Mouse (Mus musculus) neural tube, embryonic 12.5 days (tissue): ENCODE results near the gene Aven. TPM values are rescaled to one million over a fixed set of nuclear protein-coding genes. Genes with fewer than 3 reads are reported as not detected.

Source experiments
- ATAC-seq: fragments of 200-750 bp; cut with Nextera tagmentation; 2 replicates; pipeline ENCODE4 v1.8.0; 2017; ENCODE audit warnings: low read depth, mild to moderate bottlenecking, moderate TSS enrichment, moderate library complexity; ENCODE audit not compliant: low FRiP score
- H3K27ac ChIP-seq: fragments of 300-500 bp; sonication (generic); 2 replicates; pipeline ENCODE4 v1.5.1; 2016
- H3K27me3 ChIP-seq: fragments of 300-500 bp; sonication (generic); replicated peaks from 2 replicates; pipeline ENCODE4 v1.6.1; 2016; ENCODE audit warnings: mild to moderate bottlenecking
- H3K36me3 ChIP-seq: fragments of 300-500 bp; sonication (generic); 2 replicates; pipeline ENCODE4 v1.6.1; 2016; ENCODE audit warnings: mild to moderate bottlenecking
- H3K4me1 ChIP-seq: fragments of 300-500 bp; sonication (generic); 2 replicates; pipeline ENCODE4 v1.6.1; 2016
- H3K4me2 ChIP-seq: fragments of 300-500 bp; sonication (generic); replicated peaks from 2 replicates; pipeline ENCODE4 v1.6.1; 2016; ENCODE audit warnings: mild to moderate bottlenecking
- H3K4me3 ChIP-seq: fragments of 300-500 bp; sonication (generic); 2 replicates; pipeline ENCODE4 v1.5.1; 2016
- H3K9ac ChIP-seq: fragments of 300-500 bp; sonication (generic); 2 replicates; pipeline ENCODE4 v1.6.1; 2016; ENCODE audit warnings: mild to moderate bottlenecking
- H3K9me3 ChIP-seq: fragments of 300-500 bp; sonication (generic); 2 replicates; pipeline ENCODE4 v1.6.1; 2016; ENCODE audit warnings: mild to moderate bottlenecking
- WGBS: fragments of 180-500 bp; shearing (Covaris S2); methylation state at CpG from one replicate; pipeline ENCODE4 v1.1.7; 2016; 5-methylcytosine and 5-hydroxymethylcytosine counted together
- polyA plus RNA-seq: library from polyadenylated mRNA; unstranded; fragments of >200 nt; fragmentation: Nextera tagmentation; extraction: Ambion mirVana; gene quantifications from 2 replicates; pipeline ENCODE4 v1.2.1, GENCODE M21; 2016

The Aven gene
- polyA plus RNA-seq, 1 experiment from 2014 or later: 10.7 TPM

GRCm38 (mm10) chr2:112591451-112591871 is 98.7 kb downstream of the Aven start:
- 0 out of 2 replicates have a peak, but pooled peaks have one; percentile 37 for ATAC-seq
- no peaks in the 10 kb centered on the region for H3K27me3 ChIP-seq
- no peak overlapping the region for H3K9ac ChIP-seq
- no peak overlapping the region; the same call in 1 of the 2 replicates for H3K4me2 ChIP-seq
- WGBS: 33% methylated on average over 6 of the region's 6 CpGs
- no peak overlapping the region for H3K27ac ChIP-seq
- no peaks in the 10 kb centered on the region for H3K9me3 ChIP-seq
- no peaks in the 10 kb centered on the region for H3K36me3 ChIP-seq
- no peak overlapping the region for H3K4me3 ChIP-seq
- H3K4me1 ChIP-seq: peaks cover 4% of the 10 kb centered on the region; the same call in 1 of the 2 replicates

- no peak for ATAC-seq
- no peak overlapping the region for H3K4me2 ChIP-seq
- H3K4me3 ChIP-seq: no peak overlapping the region
- H3K27ac ChIP-seq: no peak overlapping the region
- peaks cover 4% of the 10 kb centered on the region; the same call in 1 of the 2 replicates for H3K4me1 ChIP-seq
- no peaks in the 10 kb centered on the region for H3K36me3 ChIP-seq
- H3K9me3 ChIP-seq: no peaks in the 10 kb centered on the region
- H3K9ac ChIP-seq: no peak overlapping the region
- 77% methylated on average over 2 of the region's 2 CpGs for WGBS
- no peaks in the 10 kb centered on the region for H3K27me3 ChIP-seq
Measured at GRCm38 (mm10) chr2:112593322-112593721, 100.6 kb downstream of the Aven start.

- H3K36me3 ChIP-seq: no peaks in the 10 kb centered on the region
- no peaks in the 10 kb centered on the region for H3K27me3 ChIP-seq
- H3K9ac ChIP-seq: no peak overlapping the region
- H3K9me3 ChIP-seq: no peaks in the 10 kb centered on the region
- no peak overlapping the region for H3K4me2 ChIP-seq
- H3K4me1 ChIP-seq: peaks cover 4% of the 10 kb centered on the region; the same call in 1 of the 2 replicates
- WGBS: 92% methylated on average over 2 of the region's 2 CpGs
- no peak overlapping the region for H3K4me3 ChIP-seq
- ATAC-seq: no peak
- H3K27ac ChIP-seq: no peak overlapping the region
Measured at GRCm38 (mm10) chr2:112593781-112594180, 101.0 kb downstream of the Aven start.

GRCm38 (mm10) chr2:112595807-112596206 is 103.0 kb downstream of the Aven start:
- Histone ChIP-seq H3K4me2 (no peak overlapping the region), H3K9ac (no peak overlapping the region), H3K9me3 (no peaks in the 10 kb centered on the region), H3K36me3 (no peaks in the 10 kb centered on the region), H3K4me3 (no peak overlapping the region), H3K27ac (no peak overlapping the region), H3K4me1 (peaks cover 4% of the 10 kb centered on the region; the same call in 1 of the 2 replicates), H3K27me3 (no peaks in the 10 kb centered on the region)
- 84% methylated on average over 3 of the region's 3 CpGs for WGBS
- no peak for ATAC-seq

GRCm38 (mm10) chr2:112596415-112596814 is 103.7 kb downstream of the Aven start:
- no peak for ATAC-seq
- Histone ChIP-seq H3K9me3 (no peaks in the 10 kb centered on the region), H3K9ac (no peak overlapping the region), H3K27me3 (no peaks in the 10 kb centered on the region), H3K4me1 (peaks cover 2% of the 10 kb centered on the region; the same call in 1 of the 2 replicates), H3K4me3 (no peak overlapping the region), H3K27ac (no peak overlapping the region), H3K36me3 (no peaks in the 10 kb centered on the region), H3K4me2 (no peak overlapping the region)
- 88% methylated on average over 5 of the region's 5 CpGs for WGBS

GRCm38 (mm10) chr2:112597064-112597463 is 104.3 kb downstream of the Aven start:
- no peak overlapping the region for H3K9ac ChIP-seq
- H3K27me3 ChIP-seq: no peaks in the 10 kb centered on the region
- H3K9me3 ChIP-seq: no peaks in the 10 kb centered on the region
- no peak for ATAC-seq
- no peak overlapping the region for H3K4me2 ChIP-seq
- 93% methylated on average over 1 of the region's 1 CpGs for WGBS
- no peak overlapping the region for H3K27ac ChIP-seq
- H3K36me3 ChIP-seq: no peaks in the 10 kb centered on the region
- no peaks in the 10 kb centered on the region for H3K4me1 ChIP-seq
- no peak overlapping the region for H3K4me3 ChIP-seq

- Histone ChIP-seq H3K9me3 (no peaks in the 10 kb centered on the region), H3K4me3 (no peak overlapping the region), H3K36me3 (no peaks in the 10 kb centered on the region), H3K4me2 (no peak overlapping the region), H3K27ac (no peak overlapping the region), H3K4me1 (no peaks in the 10 kb centered on the region; the same call in 1 of the 2 replicates), H3K9ac (no peak overlapping the region), H3K27me3 (no peaks in the 10 kb centered on the region)
- WGBS: 70% methylated on average over 10 of the region's 10 CpGs
- no peak for ATAC-seq
Measured at GRCm38 (mm10) chr2:112600222-112600621, 107.5 kb downstream of the Aven start.

- Histone ChIP-seq H3K9ac (no peak overlapping the region), H3K27ac (no peak overlapping the region), H3K27me3 (no peaks in the 10 kb centered on the region), H3K9me3 (no peaks in the 10 kb centered on the region), H3K36me3 (no peaks in the 10 kb centered on the region), H3K4me3 (no peak overlapping the region), H3K4me2 (no peak overlapping the region), H3K4me1 (no peaks in the 10 kb centered on the region; the same call in 1 of the 2 replicates)
- ATAC-seq: no peak
- 80% methylated on average over 8 of the region's 8 CpGs for WGBS
Measured at GRCm38 (mm10) chr2:112602487-112602886, 109.7 kb downstream of the Aven start.

GRCm38 (mm10) chr2:112606536-112606935 is 113.8 kb downstream of the Aven start:
- ATAC-seq: no peak
- no peaks in the 10 kb centered on the region for H3K36me3 ChIP-seq
- no peaks in the 10 kb centered on the region for H3K9me3 ChIP-seq
- H3K4me3 ChIP-seq: no peak overlapping the region
- WGBS: 87% methylated on average over 3 of the region's 3 CpGs
- H3K27me3 ChIP-seq: no peaks in the 10 kb centered on the region
- H3K4me1 ChIP-seq: no peaks in the 10 kb centered on the region; the same call in 1 of the 2 replicates
- no peak overlapping the region for H3K4me2 ChIP-seq
- no peak overlapping the region for H3K27ac ChIP-seq
- no peak overlapping the region for H3K9ac ChIP-seq

- Histone ChIP-seq H3K27me3 (no peaks in the 10 kb centered on the region), H3K4me2 (no peak overlapping the region), H3K9me3 (no peaks in the 10 kb centered on the region), H3K36me3 (no peaks in the 10 kb centered on the region), H3K4me3 (no peak overlapping the region), H3K27ac (no peak overlapping the region), H3K9ac (no peak overlapping the region), H3K4me1 (0 out of 2 replicates have a peak, but pooled peaks cover 6% of the 10 kb centered on the region)
- whole genome bisulfite sequencing: 87% methylated on average over 3 of the region's 3 CpGs
- ATAC-seq: no peak
Measured at GRCm38 (mm10) chr2:112612628-112613027, 119.9 kb downstream of the Aven start.

GRCm38 (mm10) chr2:112614375-112614774 is 121.6 kb downstream of the Aven start:
- H3K9me3 ChIP-seq: no peaks in the 10 kb centered on the region
- 88% methylated on average over 7 of the region's 7 CpGs for WGBS
- no peak overlapping the region for H3K9ac ChIP-seq
- H3K4me2 ChIP-seq: no peak overlapping the region
- ATAC-seq: no peak
- no peak overlapping the region for H3K4me3 ChIP-seq
- H3K36me3 ChIP-seq: no peaks in the 10 kb centered on the region
- H3K27me3 ChIP-seq: no peaks in the 10 kb centered on the region
- no peak overlapping the region for H3K27ac ChIP-seq
- H3K4me1 ChIP-seq: 0 out of 2 replicates have a peak, but pooled peaks cover 6% of the 10 kb centered on the region

GRCm38 (mm10) chr2:112617206-112617605 is 124.4 kb downstream of the Aven start:
- no peaks in the 10 kb centered on the region for H3K9me3 ChIP-seq
- 11% methylated on average over 3 of the region's 3 CpGs for WGBS
- no peak overlapping the region for H3K9ac ChIP-seq
- H3K27me3 ChIP-seq: no peaks in the 10 kb centered on the region
- no peak overlapping the region for H3K4me3 ChIP-seq
- H3K4me2 ChIP-seq: no peak overlapping the region
- H3K27ac ChIP-seq: no peak overlapping the region
- no peak for ATAC-seq
- H3K4me1 ChIP-seq: 0 out of 2 replicates have a peak, but pooled peaks cover 6% of the 10 kb centered on the region
- no peaks in the 10 kb centered on the region for H3K36me3 ChIP-seq

- WGBS: 90% methylated on average over 3 of the region's 3 CpGs
- H3K27me3 ChIP-seq: no peaks in the 10 kb centered on the region
Measured at GRCm38 (mm10) chr2:112625156-112625555, 132.4 kb downstream of the Aven start.

More at GRCm38 (mm10) chr2:112625156-112625555, 132.4 kb downstream of the Aven start:
- no peak overlapping the region for H3K27ac ChIP-seq
- no peak for ATAC-seq
- H3K9ac ChIP-seq: no peak overlapping the region
- no peak overlapping the region for H3K4me2 ChIP-seq
- H3K4me1 ChIP-seq: no peaks in the 10 kb centered on the region
- no peaks in the 10 kb centered on the region for H3K36me3 ChIP-seq
- no peak overlapping the region for H3K4me3 ChIP-seq
- H3K9me3 ChIP-seq: no peaks in the 10 kb centered on the region
